Mouse (Mus musculus): ENCODE results near the gene Gm21060.
"Not testable (repeated sequence)": the region's sequence is repeated elsewhere in the genome, so short reads cannot be mapped to it uniquely, and the experiment has no call there.

Gene Gm21060

GRCm38 (mm10) chr19:61296969-61297368, at the start of gene Gm21060:
Gene Gm21060 (minus strand): TSS chr19:61297069.
- DNase-seq: no peak

DNA sequence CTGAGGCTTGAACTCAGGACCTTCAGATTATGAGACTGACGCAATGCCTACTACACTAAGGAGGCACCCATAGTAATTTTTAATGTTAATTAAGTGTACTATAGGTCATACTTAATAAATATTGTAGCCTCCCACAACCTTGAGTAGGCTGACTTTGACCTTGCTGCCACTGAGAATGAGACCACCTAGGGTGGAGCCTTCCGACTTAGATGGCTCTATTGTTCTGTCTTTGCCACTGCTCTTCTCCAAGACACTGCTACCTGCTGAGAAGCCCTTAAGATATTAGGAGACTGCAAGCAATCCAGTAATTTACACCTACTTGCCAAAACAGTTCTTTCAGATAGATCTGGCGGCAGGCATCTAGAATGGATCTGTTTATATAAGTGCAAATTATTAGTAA, 24.0 kb upstream of the Gm21060 start:
- not testable (repeated sequence) for DNase-seq

DNA sequence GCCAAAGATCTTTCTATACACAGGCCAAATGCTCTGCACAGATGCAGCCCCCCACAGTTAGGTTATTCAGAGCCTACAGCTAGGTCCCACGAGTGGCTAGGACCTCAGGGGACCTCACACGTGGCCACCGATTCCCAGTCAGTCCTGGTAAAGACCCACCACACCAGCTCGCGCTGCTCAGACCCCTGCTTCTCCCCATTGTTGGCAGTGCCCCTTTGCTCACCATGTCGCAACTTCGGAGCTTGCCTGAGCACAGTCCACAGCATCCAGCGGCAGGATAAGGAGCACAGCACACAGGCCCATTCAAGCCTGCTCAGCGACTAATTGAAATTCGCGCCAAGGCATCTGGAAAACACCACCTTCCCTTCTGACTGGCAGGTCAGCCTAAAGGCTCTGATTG, 16.3 kb upstream of the Gm21060 start:
- DNase-seq: not testable (repeated sequence)

- not testable (repeated sequence) for DNase-seq
Measured at GRCm38 (mm10) chr19:61312400-61312799, 15.5 kb upstream of the Gm21060 start.

GRCm38 (mm10) chr19:61308083-61308482, 11.2 kb upstream of the Gm21060 start:
- DNase-seq: not testable (repeated sequence)

- not testable (repeated sequence) for DNase-seq
Measured at GRCm38 (mm10) chr19:61285033-61285432, 11.8 kb downstream of the Gm21060 start.

- no peak for DNase-seq
Measured at GRCm38 (mm10) chr19:61283581-61283980, 13.3 kb downstream of the Gm21060 start.

- DNase-seq: no peak
Measured at GRCm38 (mm10) chr19:61275446-61275845, 21.4 kb downstream of the Gm21060 start.

GRCm38 (mm10) chr19:61269141-61269540, 27.7 kb downstream of the Gm21060 start:
- DNase-seq: not testable (repeated sequence)

GRCm38 (mm10) chr19:61267141-61267540, 29.7 kb downstream of the Gm21060 start:
- peak; percentile 17 for DNase-seq

- peak; percentile 84 for DNase-seq
Measured at GRCm38 (mm10) chr19:61266651-61267050, 30.2 kb downstream of the Gm21060 start.

- DNase-seq: peak; percentile 65
Measured at GRCm38 (mm10) chr19:61266246-61266615, 30.6 kb downstream of the Gm21060 start.

DNA sequence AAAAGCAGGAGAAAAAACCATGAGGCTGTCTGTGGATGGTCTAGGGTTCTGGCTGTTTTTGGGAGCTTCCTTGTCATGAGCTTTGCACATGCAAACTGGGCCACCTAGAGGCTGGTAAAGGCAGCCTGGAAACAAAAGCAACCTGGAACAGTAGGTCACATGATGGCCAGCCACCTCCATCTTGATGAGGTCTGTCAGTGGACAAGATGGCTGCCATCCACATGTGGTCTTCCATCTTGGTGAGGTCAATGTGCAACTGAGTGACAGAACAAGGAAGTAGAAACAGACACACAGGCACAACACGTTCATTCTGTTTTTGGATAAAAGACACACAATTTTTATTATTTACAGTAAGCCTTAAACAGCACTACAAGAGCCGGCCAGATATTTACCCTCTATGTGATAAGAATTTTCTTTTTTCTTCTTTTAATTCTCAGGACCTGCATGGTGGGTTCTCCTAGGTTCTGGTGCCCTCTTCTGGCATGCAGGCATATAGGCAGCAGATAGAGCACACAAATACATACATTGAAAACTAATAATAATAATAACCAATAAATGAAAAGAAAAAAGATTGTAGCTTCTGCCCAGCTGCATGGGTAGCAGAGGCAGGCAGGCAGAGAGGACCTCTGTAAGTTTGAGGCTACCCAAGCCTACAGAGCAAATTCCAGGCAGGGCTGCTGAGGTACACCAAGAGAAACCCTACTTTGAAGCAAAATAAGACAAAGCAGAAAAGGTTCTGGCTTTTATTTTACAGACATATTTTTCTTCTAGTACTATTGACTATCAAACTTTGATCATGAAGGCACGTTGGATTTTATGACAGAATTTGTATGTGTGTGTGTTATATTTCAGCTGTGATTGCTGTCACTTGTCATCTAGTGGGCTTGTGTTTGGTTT, 31.3 kb downstream of the Gm21060 start:
- peak; percentile 92 for DNase-seq

- no peak for DNase-seq
Measured at GRCm38 (mm10) chr19:61264933-61265332, 31.9 kb downstream of the Gm21060 start.

GRCm38 (mm10) chr19:61264227-61264626, 32.6 kb downstream of the Gm21060 start:
- DNase-seq: peak; percentile 29

DNA sequence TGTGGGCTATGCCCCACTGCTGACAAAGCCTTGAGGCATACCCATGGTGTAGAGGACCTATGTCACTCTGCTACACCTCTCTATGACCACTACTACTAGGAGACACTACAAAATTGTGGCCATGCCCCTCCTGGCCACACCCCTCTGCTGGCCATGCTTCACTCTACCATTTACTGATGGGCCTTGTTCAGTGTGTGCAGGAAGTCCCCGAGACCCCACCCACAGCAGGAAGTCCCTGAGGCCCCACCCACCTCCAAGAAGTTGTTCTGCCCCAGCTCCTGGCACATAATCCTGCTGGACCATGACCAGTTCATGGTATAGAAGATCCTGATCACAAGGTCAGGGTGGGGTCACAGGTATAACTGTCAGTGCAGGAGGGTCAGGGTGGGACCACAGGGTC, 35.6 kb downstream of the Gm21060 start:
- no peak for DNase-seq

DNA sequence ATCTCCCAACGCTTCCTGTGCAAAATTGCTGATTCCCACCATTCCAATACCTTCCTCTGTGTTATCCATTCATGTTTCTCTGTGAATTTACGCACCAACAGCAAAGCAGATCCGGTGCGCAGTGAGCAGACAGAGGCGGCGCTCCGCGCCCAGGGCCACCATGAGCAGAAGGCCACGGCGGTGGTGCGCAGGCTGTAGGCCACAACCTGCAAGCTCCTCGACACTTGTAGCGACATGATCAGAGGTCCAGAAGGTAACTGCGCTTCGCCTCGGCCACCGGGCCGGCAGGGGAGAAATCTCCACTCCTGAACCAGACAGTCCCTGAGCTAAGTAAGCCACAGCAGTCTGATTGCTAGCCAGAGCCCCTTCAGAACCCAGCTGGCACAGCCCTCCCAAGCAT, 39.1 kb downstream of the Gm21060 start:
- no peak for DNase-seq

DNA sequence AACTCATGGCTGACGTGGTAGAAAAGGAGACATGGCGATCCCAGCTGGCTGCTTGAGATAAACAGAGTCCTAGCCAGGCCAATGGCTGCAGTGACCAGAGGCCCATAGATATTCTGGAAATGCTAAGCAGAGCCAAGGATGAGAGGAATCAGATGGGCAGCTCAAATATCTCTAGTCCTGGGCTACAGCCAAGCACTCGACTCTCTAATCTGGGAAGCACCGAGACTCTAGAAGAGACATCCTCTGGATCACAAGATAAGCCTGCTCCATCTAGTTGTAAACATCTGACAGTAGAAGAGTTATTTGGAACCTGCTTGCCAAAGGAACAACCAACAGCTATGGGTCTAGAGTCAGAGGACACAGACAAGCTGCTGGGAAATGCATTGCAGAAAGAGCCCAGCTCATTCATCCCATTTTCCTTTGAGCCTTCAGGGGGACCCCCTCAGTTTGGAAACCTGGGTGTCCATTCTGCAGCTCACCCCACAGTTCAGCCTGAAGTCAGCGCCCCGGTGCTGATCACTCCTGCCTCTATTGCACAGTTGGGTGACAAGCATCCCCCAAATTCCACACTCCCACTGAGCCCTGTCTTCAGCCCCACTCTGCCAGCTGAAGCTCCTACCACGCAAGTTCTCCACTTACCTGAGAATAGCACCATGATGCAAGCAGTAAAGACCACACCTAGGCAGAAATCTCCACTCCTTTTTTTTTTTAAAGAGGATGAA, 40.5 kb downstream of the Gm21060 start:
- DNase-seq: no peak

- not testable (repeated sequence) for DNase-seq
Measured at GRCm38 (mm10) chr19:61247334-61247733, 49.5 kb downstream of the Gm21060 start.
